Mouse (Mus musculus) limb, embryonic 12.5 days (tissue): ENCODE data around the gene Gsg1l. TPM values are rescaled to one million over a fixed set of nuclear protein-coding genes. Genes with fewer than 3 reads are reported as not detected.

ENCODE experiments used
- ATAC-seq: fragments of 200-750 bp; cut with Nextera tagmentation; 2 replicates; pipeline ENCODE4 v1.8.0; 2017; ENCODE audit warnings: low read depth, moderate TSS enrichment; ENCODE audit not compliant: insufficient number of reproducible peaks, insufficient read depth, low FRiP score, low TSS enrichment
- H3K27ac ChIP-seq: fragments of 300-500 bp; sonication (generic); 2 replicates; pipeline ENCODE4 v1.5.1; 2016; ENCODE audit warnings: mild to moderate bottlenecking, moderate library complexity
- H3K27me3 ChIP-seq: fragments of 300-500 bp; sonication (generic); 2 replicates; pipeline ENCODE4 v1.6.1; 2016; ENCODE audit warnings: mild to moderate bottlenecking, moderate library complexity
- H3K36me3 ChIP-seq: fragments of 300-500 bp; sonication (generic); 2 replicates; pipeline ENCODE4 v1.6.1; 2016; ENCODE audit warnings: mild to moderate bottlenecking, moderate library complexity
- H3K4me1 ChIP-seq: fragments of 300-500 bp; sonication (generic); replicated peaks from 2 replicates; pipeline ENCODE4 v1.6.1; 2016
- H3K4me2 ChIP-seq: fragments of 300-500 bp; sonication (generic); 2 replicates; pipeline ENCODE4 v1.6.1; 2016; ENCODE audit warnings: mild to moderate bottlenecking, moderate library complexity
- H3K4me3 ChIP-seq: fragments of 300-500 bp; sonication (generic); replicated peaks from 2 replicates; pipeline ENCODE4 v1.5.1; 2016; ENCODE audit warnings: mild to moderate bottlenecking
- H3K9ac ChIP-seq: fragments of 300-500 bp; sonication (generic); replicated peaks from 2 replicates; pipeline ENCODE4 v1.6.1; 2016; ENCODE audit warnings: mild to moderate bottlenecking, moderate library complexity
- H3K9me3 ChIP-seq: fragments of 300-500 bp; sonication (generic); 2 replicates; pipeline ENCODE4 v1.6.1; 2016; ENCODE audit warnings: mild to moderate bottlenecking, moderate library complexity
- WGBS: fragments of 180-500 bp; shearing (Covaris S2); methylation state at CpG from one replicate; pipeline ENCODE4 v1.1.7; 2016; 5-methylcytosine and 5-hydroxymethylcytosine counted together
- polyA plus RNA-seq: library from polyadenylated mRNA; unstranded; fragments of >200 nt; fragmentation: Nextera tagmentation; extraction: Ambion mirVana; gene quantifications from 2 replicates; pipeline ENCODE4 v1.2.1, GENCODE M21; 2016

Gene Gsg1l
- polyA plus RNA-seq, 1 experiment from 2014 or later, result 0.83 TPM

GRCm38 (mm10) chr7:126051910-126052309 lies 30.3 kb downstream of the Gsg1l start:
- Histone ChIP-seq H3K36me3 (no peaks in the 10 kb centered on the region), H3K27me3 (peaks cover 21% of the 10 kb centered on the region), H3K4me1 (no peaks in the 10 kb centered on the region; the same call in 1 of the 2 replicates), H3K9me3 (no peaks in the 10 kb centered on the region), H3K4me2 (no peak overlapping the region), H3K27ac (no peak overlapping the region), H3K9ac (no peak overlapping the region), H3K4me3 (no peak overlapping the region)
- no peak for ATAC-seq
- 44% methylated on average over 6 of the region's 6 CpGs for WGBS

DNA sequence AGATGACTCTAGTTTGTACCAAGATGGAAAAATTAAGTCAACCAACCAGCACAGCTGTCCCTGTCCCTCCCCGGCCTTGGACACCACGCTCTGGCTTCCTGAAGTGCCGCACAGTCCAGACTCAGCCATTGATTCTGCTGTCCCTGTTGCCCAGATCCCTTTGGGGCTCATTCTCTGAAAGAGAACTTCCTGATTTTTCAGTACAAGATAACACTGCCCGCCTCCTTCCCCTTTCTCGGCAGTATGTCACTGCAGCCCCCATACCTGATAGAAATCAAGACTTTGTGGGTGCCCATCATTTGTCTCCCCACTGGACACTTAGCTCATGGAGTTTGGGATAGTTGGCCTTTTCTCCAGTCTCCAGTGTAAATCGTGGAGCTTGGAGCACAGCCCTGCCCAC lies 37.1 kb downstream of the Gsg1l start:
- Histone ChIP-seq H3K9me3 (peaks cover 7% of the 10 kb centered on the region; the same call in 1 of the 2 replicates), H3K36me3 (no peaks in the 10 kb centered on the region), H3K4me2 (no peak overlapping the region), H3K9ac (no peak overlapping the region), H3K27ac (no peak overlapping the region), H3K4me1 (no peaks in the 10 kb centered on the region), H3K27me3 (no peaks in the 10 kb centered on the region), H3K4me3 (no peak overlapping the region)
- no peak for ATAC-seq
- 91% methylated on average over 6 of the region's 6 CpGs for WGBS

DNA sequence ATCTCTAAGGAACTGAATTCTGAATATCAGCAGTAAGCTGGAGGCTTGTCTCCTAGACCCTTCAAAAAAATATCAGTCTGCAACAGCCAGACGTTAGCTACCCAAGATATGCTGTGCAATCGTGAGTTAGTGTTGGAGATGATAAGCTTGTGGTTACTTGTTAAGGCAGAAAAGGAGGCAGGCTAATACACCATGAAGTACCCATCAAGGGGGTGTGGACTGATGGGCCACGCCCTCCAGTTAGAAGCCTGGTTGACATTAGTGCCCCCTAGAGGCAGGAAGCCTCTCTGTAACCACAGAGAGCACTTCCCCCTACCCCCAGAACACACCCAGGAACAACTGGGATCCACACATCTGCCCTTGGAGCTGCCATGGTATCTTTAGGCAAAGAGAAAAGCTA lies 39.9 kb downstream of the Gsg1l start:
- Histone ChIP-seq H3K4me3 (no peak overlapping the region), H3K4me2 (no peak overlapping the region), H3K36me3 (no peaks in the 10 kb centered on the region), H3K27ac (no peak overlapping the region), H3K9me3 (peaks cover 7% of the 10 kb centered on the region; the same call in 1 of the 2 replicates), H3K4me1 (peaks cover 18% of the 10 kb centered on the region; the same call in 1 of the 2 replicates), H3K27me3 (no peaks in the 10 kb centered on the region), H3K9ac (no peak overlapping the region)
- WGBS, result 46% methylated on average over 3 of the region's 3 CpGs
- ATAC-seq, result no peak

- Histone ChIP-seq H3K9ac (no peak overlapping the region), H3K27me3 (no peaks in the 10 kb centered on the region), H3K4me2 (no peak overlapping the region), H3K36me3 (no peaks in the 10 kb centered on the region), H3K4me1 (peaks cover 18% of the 10 kb centered on the region; the same call in 1 of the 2 replicates), H3K4me3 (no peak overlapping the region), H3K9me3 (peaks cover 7% of the 10 kb centered on the region; the same call in 1 of the 2 replicates), H3K27ac (no peak overlapping the region)
- no peak for ATAC-seq
- WGBS, result 79% methylated on average over 18 of the region's 18 CpGs
Observed at GRCm38 (mm10) chr7:126040794-126041526, 41.3 kb downstream of the Gsg1l start.

DNA sequence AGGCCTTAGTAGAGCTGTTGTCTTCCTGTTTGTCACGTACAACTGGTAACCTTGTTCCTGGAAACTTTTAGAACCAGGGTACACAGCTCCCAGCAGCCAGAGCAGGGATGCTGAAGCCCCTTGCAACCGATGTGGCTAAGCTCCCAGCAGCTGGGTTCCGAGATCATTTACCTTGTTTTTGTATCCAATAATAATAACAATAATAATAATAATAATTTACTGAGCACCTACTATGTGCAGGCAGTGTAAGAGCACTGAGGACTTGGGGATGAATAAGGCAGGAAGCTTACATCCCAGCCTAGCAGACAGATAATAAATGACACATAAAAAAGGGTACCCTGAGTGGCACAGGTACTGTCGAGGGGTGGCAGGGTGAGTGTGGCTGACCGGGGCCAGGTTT lies 42.4 kb downstream of the Gsg1l start:
- WGBS, result 81% methylated on average over 5 of the region's 5 CpGs
- H3K36me3 ChIP-seq, result no peaks in the 10 kb centered on the region

DNA sequence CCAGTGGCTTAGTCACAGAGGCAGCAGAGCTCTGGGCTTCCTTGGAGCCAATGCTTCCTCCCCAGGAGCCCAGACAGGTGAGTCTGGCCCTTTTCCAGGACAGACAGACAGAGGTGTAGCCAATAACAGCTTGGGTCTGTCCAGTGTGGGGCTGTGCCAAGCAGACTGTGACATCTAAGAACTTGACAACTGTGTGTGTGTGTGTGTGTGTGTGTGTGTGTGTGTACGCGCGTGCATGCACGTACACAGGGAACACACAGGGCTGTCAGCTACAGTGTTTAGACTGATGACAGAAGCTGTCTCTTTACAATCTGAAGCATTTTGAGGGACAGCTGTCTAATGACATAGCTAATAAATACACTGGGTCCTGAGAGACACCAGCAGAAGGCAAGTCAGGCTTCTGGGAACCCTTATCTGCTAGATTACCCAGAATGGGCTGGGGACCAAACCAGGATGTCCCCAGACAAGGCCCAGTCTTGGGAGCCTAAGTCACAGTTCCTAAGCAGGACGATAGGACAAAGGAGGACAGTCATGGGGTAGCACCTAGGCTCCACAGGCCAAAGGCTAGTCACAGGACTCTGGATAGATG lies 42.9 kb downstream of the Gsg1l start:
- Histone ChIP-seq H3K9me3 (no peaks in the 10 kb centered on the region), H3K9ac (peak overlapping the region; percentile 37), H3K4me2 (peak overlapping the region; percentile 31), H3K4me3 (no peak overlapping the region), H3K4me1 (peaks cover 28% of the 10 kb centered on the region), H3K36me3 (no peaks in the 10 kb centered on the region), H3K27ac (peak overlapping the region; percentile 62; the same call in 1 of the 2 replicates), H3K27me3 (no peaks in the 10 kb centered on the region)
- no peak; the same call in 1 of the 2 replicates for ATAC-seq
- WGBS, result 92% methylated on average over 5 of the region's 5 CpGs

More for the DNA sequence above, 42.4 kb downstream of the Gsg1l start:
- Histone ChIP-seq H3K9ac (no peak overlapping the region), H3K4me3 (no peak overlapping the region), H3K4me1 (peaks cover 23% of the 10 kb centered on the region), H3K9me3 (peaks cover 3% of the 10 kb centered on the region; the same call in 1 of the 2 replicates), H3K27me3 (no peaks in the 10 kb centered on the region), H3K27ac (no peak overlapping the region), H3K4me2 (no peak overlapping the region)
- no peak for ATAC-seq

DNA sequence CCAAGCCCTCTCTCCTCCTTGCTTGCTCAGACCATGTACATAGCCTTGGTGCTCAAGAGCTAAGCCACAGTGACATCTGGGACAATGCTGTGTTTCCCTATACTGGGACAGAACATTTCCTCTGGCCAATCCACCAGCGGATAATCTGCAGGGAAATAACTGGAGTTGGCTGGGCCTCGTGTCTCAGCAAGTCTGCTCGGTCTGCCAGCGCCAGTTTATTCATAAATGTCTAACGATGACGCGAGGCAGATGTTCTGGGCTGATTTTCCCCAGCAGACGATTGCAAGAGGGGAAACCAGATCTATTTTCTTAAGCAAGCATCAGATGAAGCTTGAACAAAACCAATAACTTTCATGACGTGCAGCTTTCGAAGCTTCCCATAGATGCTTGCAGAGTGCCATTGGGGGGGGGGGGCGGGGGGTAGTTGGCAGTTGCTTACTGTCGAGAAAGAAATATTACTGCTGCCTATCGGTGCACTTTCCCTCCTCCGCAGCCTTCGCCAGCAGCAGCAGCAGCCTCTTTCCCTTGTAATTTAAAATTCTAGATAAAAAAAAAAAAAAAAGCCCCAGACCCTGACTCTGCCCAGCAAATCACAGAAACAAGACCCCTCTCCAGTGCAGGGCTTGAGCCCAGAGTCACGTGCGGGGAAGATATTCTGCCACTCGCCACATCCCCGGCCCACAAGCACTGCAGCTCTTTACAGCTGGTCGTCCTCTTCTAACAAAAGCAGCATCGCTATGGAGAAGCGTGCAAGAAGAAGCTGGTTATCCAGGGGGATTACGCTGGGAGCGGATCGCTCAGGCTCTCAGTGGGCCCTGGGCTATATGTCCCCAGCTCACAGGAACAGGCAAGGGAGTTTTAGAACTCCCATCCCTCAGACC lies 43.6 kb downstream of the Gsg1l start:
- 0 out of 2 replicates have a peak, but pooled peaks have one; percentile 17 for ATAC-seq
- H3K4me2 ChIP-seq, result peak overlapping the region; percentile 31
- no peaks in the 10 kb centered on the region for H3K27me3 ChIP-seq
- H3K9me3 ChIP-seq, result no peaks in the 10 kb centered on the region
- no peaks in the 10 kb centered on the region for H3K36me3 ChIP-seq
- WGBS, result 30% methylated on average over 25 of the region's 25 CpGs
- H3K9ac ChIP-seq, result peak overlapping the region; percentile 37
- H3K4me3 ChIP-seq, result no peak overlapping the region
- peaks cover 28% of the 10 kb centered on the region for H3K4me1 ChIP-seq
- H3K27ac ChIP-seq, result peak overlapping the region; percentile 62

DNA sequence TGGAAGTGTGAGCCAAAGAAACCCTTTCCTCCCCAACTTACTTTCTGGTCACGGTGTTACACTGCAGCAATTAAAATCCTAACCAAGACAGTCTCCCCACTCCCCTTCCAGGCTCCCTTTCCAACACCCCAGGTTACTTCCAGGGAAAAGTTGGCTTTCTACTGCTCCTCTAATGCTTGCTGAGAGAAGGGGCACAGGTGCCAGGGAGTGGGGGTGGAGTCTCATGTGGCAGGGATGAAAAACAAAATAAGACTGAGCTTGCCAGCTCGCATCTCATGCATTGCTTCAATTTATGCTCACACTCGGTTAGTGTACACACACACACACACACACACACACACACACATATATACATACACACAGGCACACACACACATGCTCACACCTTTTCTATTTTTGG lies 46.9 kb downstream of the Gsg1l start:
- Histone ChIP-seq H3K27me3 (no peaks in the 10 kb centered on the region), H3K9ac (no peak overlapping the region), H3K9me3 (no peaks in the 10 kb centered on the region), H3K4me2 (no peak overlapping the region), H3K36me3 (no peaks in the 10 kb centered on the region), H3K4me3 (no peak overlapping the region), H3K27ac (no peak overlapping the region), H3K4me1 (peaks cover 28% of the 10 kb centered on the region)
- no peak for ATAC-seq
- 69% methylated on average over 3 of the region's 3 CpGs for WGBS

GRCm38 (mm10) chr7:126032776-126033209 lies 49.4 kb downstream of the Gsg1l start:
- 91% methylated on average over 5 of the region's 5 CpGs for WGBS
- no peak overlapping the region for H3K4me2 ChIP-seq
- no peak overlapping the region for H3K4me3 ChIP-seq
- no peaks in the 10 kb centered on the region for H3K27me3 ChIP-seq
- H3K36me3 ChIP-seq, result no peaks in the 10 kb centered on the region
- no peak overlapping the region for H3K9ac ChIP-seq
- H3K27ac ChIP-seq, result no peak overlapping the region
- ATAC-seq, result no peak
- peaks cover 11% of the 10 kb centered on the region; the same call in 1 of the 2 replicates for H3K4me1 ChIP-seq
- no peaks in the 10 kb centered on the region for H3K9me3 ChIP-seq

DNA sequence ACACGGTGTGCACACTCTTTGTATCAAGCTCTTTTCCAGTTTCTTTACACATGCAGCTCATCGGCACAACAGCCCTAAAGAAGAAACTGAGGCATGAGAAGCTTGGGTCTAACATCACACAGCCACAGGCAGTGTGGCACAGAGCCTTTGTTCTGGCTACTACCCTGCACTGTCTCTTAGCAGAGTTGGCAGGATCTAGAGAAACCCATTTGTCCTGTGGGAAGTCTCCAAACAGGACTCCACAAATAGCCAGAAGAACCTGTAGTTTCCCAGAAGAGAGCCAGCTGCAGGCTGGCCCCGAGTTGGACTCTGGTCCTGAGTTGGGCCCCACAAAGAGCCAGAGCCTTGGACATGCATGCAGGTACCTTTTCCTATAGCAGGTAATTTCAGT lies 49.9 kb downstream of the Gsg1l start:
- Histone ChIP-seq H3K36me3 (no peaks in the 10 kb centered on the region), H3K27me3 (no peaks in the 10 kb centered on the region), H3K4me2 (no peak overlapping the region), H3K9me3 (no peaks in the 10 kb centered on the region), H3K4me3 (no peak overlapping the region), H3K9ac (no peak overlapping the region), H3K27ac (no peak overlapping the region), H3K4me1 (peaks cover 10% of the 10 kb centered on the region; the same call in 1 of the 2 replicates)
- 83% methylated on average over 3 of the region's 3 CpGs for WGBS
- ATAC-seq, result no peak
